Comparison of ENCODE assay signal across 10 mouse cellular contexts in the genomic region with DNA sequence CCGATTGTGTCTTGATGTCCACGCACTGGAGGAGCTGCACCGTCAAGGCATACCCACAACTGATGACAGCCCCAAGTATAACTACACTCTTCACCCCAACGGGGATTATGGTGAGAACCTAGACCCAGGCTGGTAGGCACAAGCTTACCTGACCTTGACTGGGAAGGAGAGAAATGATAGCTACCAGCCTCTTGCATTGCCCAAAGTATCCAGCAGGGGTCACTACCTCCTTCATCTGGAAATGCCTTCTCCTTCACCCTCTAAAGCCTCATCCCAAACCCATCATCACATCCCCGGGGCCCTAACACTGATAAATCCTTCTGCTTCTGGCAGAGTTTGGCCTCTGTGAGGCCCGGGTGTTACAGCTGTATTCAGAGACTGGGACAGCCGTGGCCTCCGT. TPM values are rescaled to one million over a fixed set of nuclear protein-coding genes. Genes with fewer than 3 reads are reported as not detected.
DNase-seq lines count a peak whose midpoint lies in the region; ATAC-seq and TF ChIP-seq lines count a peak whose summit lies in the region.
"Had no signal": no experiment of that assay in that cellular context is flagged by ENCODE, and none has a peak within 500 bp of the region (broad histone marks: within the 10 kb centered on the region; RNA-seq: fewer than 3 reads in every experiment).

No protein-coding gene starts in this region.

- no peaks in the 10 kb centered on the region for H3K4me1 ChIP-seq in intestine, postnatal 0 days (replicated peaks; ENCODE audit: control insufficient read depth, insufficient read depth, low read length)
- H3K4me1 ChIP-seq in limb, embryonic 13.5 days = peaks cover 5% of the 10 kb centered on the region; the same call in 1 of the 2 replicates
- H3K4me1 ChIP-seq: stomach, embryonic 15.5 days had no signal

- H3K36me3 ChIP-seq in intestine, postnatal 0 days (ENCODE audit: control insufficient read depth, insufficient read depth) = peaks cover 16% of the 10 kb centered on the region; the same call in 1 of the 2 replicates
- H3K36me3 ChIP-seq in limb, embryonic 13.5 days = peaks cover 58% of the 10 kb centered on the region

- no peak overlapping the region for H3K9ac ChIP-seq in intestine, postnatal 0 days (ENCODE audit: low read depth, low read length)
- H3K9ac ChIP-seq in limb, embryonic 13.5 days = no peak overlapping the region
- H3K9ac ChIP-seq: stomach, embryonic 15.5 days had no signal

- no peak overlapping the region for H3K27ac ChIP-seq in intestine, postnatal 0 days (ENCODE audit: low read depth, low read length)
- no peak overlapping the region for H3K27ac ChIP-seq in limb, embryonic 13.5 days
- H3K27ac ChIP-seq: stomach, embryonic 15.5 days had no signal

- WGBS in intestine, postnatal 0 days = 47% methylated on average over 8 of the region's 8 CpGs
- 54% methylated on average over 8 of the region's 8 CpGs for WGBS in limb, embryonic 13.5 days

- no peak overlapping the region for H3K4me2 ChIP-seq in intestine, postnatal 0 days (replicated peaks; ENCODE audit: low read depth)
- H3K4me2 ChIP-seq in limb, embryonic 13.5 days (replicated peaks) = no peak overlapping the region
- H3K4me2 ChIP-seq: stomach, embryonic 15.5 days had no signal

- ATAC-seq in activated CD4-positive, CD25-positive, alpha-beta regulatory T cell, adult 4 months = peak; percentile 65
- ATAC-seq in intestine, postnatal 0 days = peak; percentile 23; the same call in 1 of the 2 replicates
- ATAC-seq in limb, embryonic 13.5 days (ENCODE audit: low FRiP score, low read depth) = peak; percentile 18; the same call in 1 of the 2 replicates

- peak; percentile 90 for TF ChIP-seq CTCF in intestine, postnatal 0 days (IDR thresholded peaks at IDR 0.05; ENCODE audit: low read depth)

- peak; percentile 83 for DNase-seq in 3T3-L1 (ENCODE audit: low read depth, low spot score)
- peak; percentile 75 to 93 for DNase-seq in cerebellum, postnatal 4 days (ENCODE audit: low spot score in 2 of 2)
- peak; percentile 79 for DNase-seq in gastrocnemius, postnatal 10 days
- DNase-seq in naive thymus-derived CD4-positive, alpha-beta T cell, adult 2 months (ENCODE audit: low read depth) = peak; percentile 85
- peak; percentile 38 to 45 for DNase-seq in spleen, postnatal 36 days (ENCODE audit: low spot score in 2 of 2)

- no peak overlapping the region for H3K4me3 ChIP-seq in intestine, postnatal 0 days (ENCODE audit: low read depth, low read length)
- H3K4me3 ChIP-seq in limb, embryonic 13.5 days = no peak overlapping the region
- H3K4me3 ChIP-seq: stomach, embryonic 15.5 days had no signal

- no peaks in the 10 kb centered on the region for H3K9me3 ChIP-seq in intestine, postnatal 0 days (ENCODE audit: control insufficient read depth)
- H3K9me3 ChIP-seq in limb, embryonic 13.5 days = no peaks in the 10 kb centered on the region
- H3K9me3 ChIP-seq: stomach, embryonic 15.5 days had no signal

- H3K27me3 ChIP-seq in intestine, postnatal 0 days (replicated peaks; ENCODE audit: control insufficient read depth, insufficient read depth, low read length) = no peaks in the 10 kb centered on the region
- H3K27me3 ChIP-seq in limb, embryonic 13.5 days = 0 out of 2 replicates have a peak, but pooled peaks cover 2% of the 10 kb centered on the region
- H3K27me3 ChIP-seq: stomach, embryonic 15.5 days had no signal

RNA-seq across cellular contexts. Expression of a gene that starts 6.7 kb away (rescaled TPM):
- not detected for polyA plus RNA-seq in activated CD4-positive, CD25-positive, alpha-beta regulatory T cell, adult 4 months (2017; shearing (Covaris generic))
- total RNA-seq in gastrocnemius, postnatal 10 days (2021) = not detected
- not detected in 2 replicates for polyA plus RNA-seq in intestine, postnatal 0 days (2015; fragmentation: Nextera tagmentation; extraction: Ambion mirVana)
- polyA plus RNA-seq in limb, embryonic 13.5 days (2015; fragmentation: Nextera tagmentation; extraction: Ambion mirVana) = 0.80 and 1.0 TPM in 2 replicates
- total RNA-seq: adrenal gland, postnatal 4 days had no signal

RNA-seq across cellular contexts. Expression of a gene that starts 9.8 kb away (rescaled TPM):
- 1 to 10 TPM; 2.1 to 3.4 TPM for polyA plus RNA-seq in activated CD4-positive, CD25-positive, alpha-beta regulatory T cell, adult 4 months (2017; shearing (Covaris generic))
- total RNA-seq in gastrocnemius, postnatal 10 days (2021) = 10 to 100 TPM; 14.3 to 16.4 TPM
- 3.6 and 4.0 TPM in 2 replicates for polyA plus RNA-seq in intestine, postnatal 0 days (2015; fragmentation: Nextera tagmentation; extraction: Ambion mirVana)
- 22.8 and 23.0 TPM in 2 replicates for polyA plus RNA-seq in limb, embryonic 13.5 days (2015; fragmentation: Nextera tagmentation; extraction: Ambion mirVana)

RNA-seq across cellular contexts. Expression of a gene that starts 33.0 kb away (rescaled TPM):
- not detected for polyA plus RNA-seq in activated CD4-positive, CD25-positive, alpha-beta regulatory T cell, adult 4 months (2017; shearing (Covaris generic))
- total RNA-seq in gastrocnemius, postnatal 10 days (2021) = under 1 TPM; 0.09 to 0.36 TPM
- 0.68 TPM in 2 replicates for polyA plus RNA-seq in intestine, postnatal 0 days (2015; fragmentation: Nextera tagmentation; extraction: Ambion mirVana)
- 10.0 and 10.5 TPM in 2 replicates for polyA plus RNA-seq in limb, embryonic 13.5 days (2015; fragmentation: Nextera tagmentation; extraction: Ambion mirVana)

RNA-seq across cellular contexts. Expression of a gene that starts 39.0 kb away (rescaled TPM):
- polyA plus RNA-seq in activated CD4-positive, CD25-positive, alpha-beta regulatory T cell, adult 4 months (2017; shearing (Covaris generic)) = 10 to 100 TPM; 28.3 to 50.2 TPM
- 1 to 10 TPM; 1.3 to 2.3 TPM for total RNA-seq in gastrocnemius, postnatal 10 days (2021)
- polyA plus RNA-seq in intestine, postnatal 0 days (2015; fragmentation: Nextera tagmentation; extraction: Ambion mirVana) = 3.8 and 4.0 TPM in 2 replicates
- 6.2 and 6.3 TPM in 2 replicates for polyA plus RNA-seq in limb, embryonic 13.5 days (2015; fragmentation: Nextera tagmentation; extraction: Ambion mirVana)

RNA-seq across cellular contexts. Expression of a gene that starts 41.3 kb away (rescaled TPM):
- under 1 TPM; 0.43 to 0.74 TPM for polyA plus RNA-seq in activated CD4-positive, CD25-positive, alpha-beta regulatory T cell, adult 4 months (2017; shearing (Covaris generic))
- under 1 TPM; 0.25 to 0.26 TPM for total RNA-seq in gastrocnemius, postnatal 10 days (2021)
- polyA plus RNA-seq in intestine, postnatal 0 days (2015; fragmentation: Nextera tagmentation; extraction: Ambion mirVana) = 0.22 and 0.25 TPM in 2 replicates
- polyA plus RNA-seq in limb, embryonic 13.5 days (2015; fragmentation: Nextera tagmentation; extraction: Ambion mirVana) = 0.70 and 0.98 TPM in 2 replicates
